Mouse (Mus musculus): ENCODE data around the gene Camkmt.
A peak's percentile ranks its signal among the peaks of the same experiment; 100 is the strongest.

Camkmt gene

GRCm38 (mm10) chr17:85308566-85308965 lies 218.2 kb downstream of the Camkmt start:
- no peak for DNase-seq

- DNase-seq, result no peak
These were observed 218.7 kb downstream of the Camkmt start for GRCm38 (mm10) chr17:85309046-85309445.

GRCm38 (mm10) chr17:85311348-85311747 lies 221.0 kb downstream of the Camkmt start:
- peak; percentile 61 for DNase-seq

GRCm38 (mm10) chr17:85318401-85318800 lies 228.0 kb downstream of the Camkmt start:
- no peak for DNase-seq

- DNase-seq, result no peak
These were observed 229.5 kb downstream of the Camkmt start for GRCm38 (mm10) chr17:85319779-85320300.

GRCm38 (mm10) chr17:85328901-85329300 lies 238.5 kb downstream of the Camkmt start:
- DNase-seq, result no peak

- peak; percentile 14 for DNase-seq
These were observed 245.1 kb downstream of the Camkmt start for GRCm38 (mm10) chr17:85335464-85335863.

- no peak for DNase-seq
These were observed 247.3 kb downstream of the Camkmt start for GRCm38 (mm10) chr17:85337666-85338065.

- no peak for DNase-seq
These were observed 250.9 kb downstream of the Camkmt start for GRCm38 (mm10) chr17:85341134-85341700.

- no peak for DNase-seq
These were observed 252.1 kb downstream of the Camkmt start for GRCm38 (mm10) chr17:85342471-85342870.

- DNase-seq, result no peak
These were observed 253.1 kb downstream of the Camkmt start for GRCm38 (mm10) chr17:85343435-85343834.

GRCm38 (mm10) chr17:85346701-85347100 lies 256.3 kb downstream of the Camkmt start:
- DNase-seq, result no peak

- no peak for DNase-seq
These were observed 259.1 kb downstream of the Camkmt start for GRCm38 (mm10) chr17:85349331-85349935.

GRCm38 (mm10) chr17:85351301-85351700 lies 260.9 kb downstream of the Camkmt start:
- DNase-seq, result no peak

GRCm38 (mm10) chr17:85352731-85353130 lies 262.4 kb downstream of the Camkmt start:
- DNase-seq, result no peak

- no peak for DNase-seq
These were observed 262.8 kb downstream of the Camkmt start for GRCm38 (mm10) chr17:85353191-85353590.

- DNase-seq, result no peak
These were observed 263.3 kb downstream of the Camkmt start for GRCm38 (mm10) chr17:85353636-85354035.

GRCm38 (mm10) chr17:85355356-85355755 lies 265.0 kb downstream of the Camkmt start:
- no peak for DNase-seq

- no peak for DNase-seq
These were observed 270.7 kb downstream of the Camkmt start for GRCm38 (mm10) chr17:85361006-85361405.

GRCm38 (mm10) chr17:85367319-85367718 lies 277.0 kb downstream of the Camkmt start:
- DNase-seq, result no peak

GRCm38 (mm10) chr17:85368776-85369175 lies 278.4 kb downstream of the Camkmt start:
- DNase-seq, result no peak

GRCm38 (mm10) chr17:85372076-85372475 lies 281.7 kb downstream of the Camkmt start:
- no peak for DNase-seq

GRCm38 (mm10) chr17:85372523-85372922 lies 282.2 kb downstream of the Camkmt start:
- DNase-seq, result no peak

- no peak for DNase-seq
These were observed 283.9 kb downstream of the Camkmt start for GRCm38 (mm10) chr17:85374100-85374833.
